In the genomic region with DNA sequence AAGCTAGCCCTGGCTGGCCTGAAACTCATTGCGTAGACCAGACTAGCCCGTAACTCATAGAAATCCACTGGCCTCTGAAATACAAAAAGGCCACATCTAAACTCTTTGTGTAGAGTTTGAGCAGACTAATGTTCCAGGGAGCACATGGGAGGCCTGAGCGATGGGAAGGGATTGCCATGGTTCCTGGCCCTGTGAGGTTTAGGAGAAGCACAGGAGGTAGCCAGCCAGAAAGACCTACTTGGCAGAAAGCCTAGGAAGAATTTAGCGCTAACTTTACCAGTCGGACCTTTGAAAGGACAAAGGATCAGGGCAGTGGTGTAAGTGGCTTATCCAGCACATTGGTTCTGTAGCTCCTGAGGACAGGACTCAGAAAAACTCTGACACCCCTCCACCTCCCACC, we compare ENCODE assay signal across 13 mouse cellular contexts.
DNase-seq lines count a peak whose midpoint lies in the region; ATAC-seq and TF ChIP-seq lines count a peak whose summit lies in the region.
"Had no signal": no experiment of that assay in that cellular context is flagged by ENCODE, and none has a peak within 500 bp of the region (broad histone marks: within the 10 kb centered on the region; RNA-seq: fewer than 3 reads in every experiment).

No protein-coding gene starts in this region.

- H3K27me3 ChIP-seq in hindbrain, postnatal 0 days (ENCODE audit: insufficient read depth, low read length): no peaks in the 10 kb centered on the region
- peaks cover 23% of the 10 kb centered on the region for H3K27me3 ChIP-seq in hindbrain, embryonic 12.5 days
- H3K27me3 ChIP-seq in midbrain, postnatal 0 days (ENCODE audit: insufficient read depth, low read length): no peaks in the 10 kb centered on the region
- H3K27me3 ChIP-seq in limb, embryonic 10.5 days (ENCODE audit: low read depth, poor library complexity, severe bottlenecking): peaks cover 85% of the 10 kb centered on the region
- H3K27me3 ChIP-seq: forebrain, embryonic 15.5 days; neural tube, embryonic 12.5 days had no signal

- no peak overlapping the region for H3K4me3 ChIP-seq in hindbrain, postnatal 0 days (ENCODE audit: low read length)
- no peak overlapping the region for H3K4me3 ChIP-seq in hindbrain, embryonic 12.5 days
- H3K4me3 ChIP-seq in midbrain, postnatal 0 days (ENCODE audit: low read depth, low read length): no peak overlapping the region
- no peak overlapping the region for H3K4me3 ChIP-seq in limb, embryonic 10.5 days
- H3K4me3 ChIP-seq: embryonic facial prominence, embryonic 10.5 days; forebrain, embryonic 15.5 days; neural tube, embryonic 12.5 days had no signal

- no peak overlapping the region for H3K4me2 ChIP-seq in hindbrain, postnatal 0 days (ENCODE audit: low read depth, low read length)
- H3K4me2 ChIP-seq in hindbrain, embryonic 12.5 days (replicated peaks): no peak overlapping the region
- no peak overlapping the region for H3K4me2 ChIP-seq in midbrain, postnatal 0 days (ENCODE audit: low read depth, low read length, poor library complexity, severe bottlenecking)
- H3K4me2 ChIP-seq: forebrain, embryonic 15.5 days; neural tube, embryonic 12.5 days had no signal

- TF ChIP-seq CTCF in hindbrain, postnatal 0 days (IDR thresholded peaks at IDR 0.05; ENCODE audit: low read depth): no peak
- TF ChIP-seq CTCF in midbrain, postnatal 0 days (IDR thresholded peaks at IDR 0.05): no peak

- 53% methylated on average over 5 of the region's 5 CpGs for WGBS in hindbrain, postnatal 0 days
- 75% methylated on average over 5 of the region's 5 CpGs for WGBS in hindbrain, embryonic 12.5 days
- WGBS in midbrain, postnatal 0 days: 74% methylated on average over 5 of the region's 5 CpGs
- WGBS in limb, embryonic 10.5 days: 77% methylated on average over 5 of the region's 5 CpGs

- H3K27ac ChIP-seq in hindbrain, postnatal 0 days: peak overlapping the region; percentile 26; the same call in 1 of the 2 replicates
- no peak overlapping the region for H3K27ac ChIP-seq in hindbrain, embryonic 12.5 days
- H3K27ac ChIP-seq in midbrain, postnatal 0 days (ENCODE audit: low read depth, low read length): no peak overlapping the region
- H3K27ac ChIP-seq in limb, embryonic 10.5 days: no peak overlapping the region
- H3K27ac ChIP-seq: embryonic facial prominence, embryonic 10.5 days; forebrain, embryonic 15.5 days; neural tube, embryonic 12.5 days had no signal

- DNase-seq in hindbrain, postnatal 0 days (ENCODE audit: low spot score): peak; percentile 63
- peak; percentile 42 for DNase-seq in retina, postnatal 1 day
- DNase-seq in retina, embryonic 14.5 days (ENCODE audit: low spot score): no peak
- peak; percentile 16 to 38 for DNase-seq in kidney, adult 8-10 months
- DNase-seq in midbrain, postnatal 0 days (ENCODE audit: low spot score): peak; percentile 72
- DNase-seq in limb, embryonic 10.5 days (ENCODE audit: low spot score): no peak
- DNase-seq: cerebellum, adult 11 months; lung, postnatal 10 days had no signal

- H3K36me3 ChIP-seq in hindbrain, postnatal 0 days (ENCODE audit: insufficient read depth, low read length): no peaks in the 10 kb centered on the region
- H3K36me3 ChIP-seq in hindbrain, embryonic 12.5 days: no peaks in the 10 kb centered on the region
- no peaks in the 10 kb centered on the region for H3K36me3 ChIP-seq in midbrain, postnatal 0 days (ENCODE audit: insufficient read depth, low read length)
- no peaks in the 10 kb centered on the region for H3K36me3 ChIP-seq in limb, embryonic 10.5 days
- H3K36me3 ChIP-seq: embryonic facial prominence, embryonic 10.5 days; forebrain, embryonic 15.5 days; G1E; neural tube, embryonic 12.5 days had no signal

- no peaks in the 10 kb centered on the region for H3K4me1 ChIP-seq in hindbrain, postnatal 0 days (ENCODE audit: insufficient read depth, low read length)
- no peaks in the 10 kb centered on the region for H3K4me1 ChIP-seq in hindbrain, embryonic 12.5 days
- H3K4me1 ChIP-seq in midbrain, postnatal 0 days (ENCODE audit: insufficient read depth, low read length): no peaks in the 10 kb centered on the region
- H3K4me1 ChIP-seq in limb, embryonic 10.5 days: peaks cover 10% of the 10 kb centered on the region; the same call in 1 of the 2 replicates
- H3K4me1 ChIP-seq: forebrain, embryonic 15.5 days; neural tube, embryonic 12.5 days had no signal

- no peaks in the 10 kb centered on the region for H3K9me3 ChIP-seq in hindbrain, postnatal 0 days (ENCODE audit: low read length)
- H3K9me3 ChIP-seq in hindbrain, embryonic 12.5 days (replicated peaks): no peaks in the 10 kb centered on the region
- no peaks in the 10 kb centered on the region for H3K9me3 ChIP-seq in midbrain, postnatal 0 days (ENCODE audit: low read length)
- no peaks in the 10 kb centered on the region for H3K9me3 ChIP-seq in limb, embryonic 10.5 days (replicated peaks)
- H3K9me3 ChIP-seq: embryonic facial prominence, embryonic 10.5 days; forebrain, embryonic 15.5 days; G1E; neural tube, embryonic 12.5 days had no signal

- no peak overlapping the region for H3K9ac ChIP-seq in hindbrain, postnatal 0 days (replicated peaks; ENCODE audit: low read length)
- no peak overlapping the region for H3K9ac ChIP-seq in hindbrain, embryonic 12.5 days
- no peak overlapping the region for H3K9ac ChIP-seq in midbrain, postnatal 0 days (replicated peaks; ENCODE audit: low read length, poor library complexity, severe bottlenecking)
- H3K9ac ChIP-seq: forebrain, embryonic 15.5 days; neural tube, embryonic 12.5 days had no signal

- ATAC-seq in hindbrain, postnatal 0 days: peak; percentile 80
- no peak for ATAC-seq in hindbrain, embryonic 12.5 days (ENCODE audit: low FRiP score)
- ATAC-seq in midbrain, postnatal 0 days (ENCODE audit: low FRiP score): peak; percentile 52; the same call in 1 of the 2 replicates
- ATAC-seq: forebrain, embryonic 15.5 days had no signal

Comparison
In these comparisons a context has a peak if more than half of its experiments do, and no peak if none do; other contexts are left out.
1. DNase-seq: peak in hindbrain, postnatal 0 days (single experiment), retina, postnatal 1 day (single experiment), kidney, adult 8-10 months (2 of 2) and midbrain, postnatal 0 days (single experiment); none in retina, embryonic 14.5 days (single experiment) and limb, embryonic 10.5 days (single experiment).